Mouse (Mus musculus): ENCODE measurements at regions not wholly inside any gene's neighbourhood (a gene's known extent, or its start where the extent isn't known, plus 50 kb on each side); places are given as distances from the start of the nearest gene placed in this dataset.

DNA sequence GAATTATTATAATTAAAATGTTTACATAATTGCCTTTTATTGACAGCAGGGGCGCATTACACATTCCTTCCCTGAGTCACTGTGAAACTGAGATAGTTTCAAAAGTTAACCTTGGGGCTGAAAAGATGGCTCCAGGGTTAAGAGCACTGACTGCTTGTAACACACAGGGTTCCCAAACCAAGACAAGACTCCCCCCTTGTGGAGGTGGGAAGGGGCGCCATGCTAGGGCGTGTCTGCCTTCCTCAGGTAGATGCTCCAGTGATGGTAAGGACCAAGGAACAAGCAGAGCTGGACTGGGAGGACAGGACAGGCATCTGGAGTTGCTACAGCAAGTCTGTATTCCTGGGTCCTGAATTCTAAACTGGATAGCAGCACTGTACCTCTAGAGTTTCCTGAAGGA lies 351.9 kb downstream of the Tbc1d22a start:
- DNase-seq (ENCODE audit: low spot score): no peak

- no peak for DNase-seq (ENCODE audit: low spot score)
Measured at GRCm38 (mm10) chr15:86574311-86574710, 360.1 kb downstream of the Tbc1d22a start.

DNA sequence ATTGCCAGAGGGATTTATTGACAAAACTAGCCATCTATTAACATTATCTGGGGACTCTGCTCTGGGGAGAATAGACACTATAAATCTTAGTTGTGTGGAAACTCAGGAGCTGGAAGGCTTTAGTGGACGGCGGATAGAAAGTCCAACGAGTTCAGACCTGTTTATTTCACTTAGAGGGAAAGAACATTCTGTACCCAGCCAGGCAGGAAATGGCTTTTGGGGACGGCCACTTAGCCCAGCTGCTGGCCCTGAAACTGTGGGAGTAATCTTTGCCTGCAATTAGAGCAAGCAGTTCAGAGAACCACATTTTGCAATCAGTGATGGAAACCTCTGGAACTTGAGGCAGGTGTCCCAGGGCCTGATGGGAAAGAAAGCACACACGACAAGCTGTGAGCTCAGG lies 362.4 kb downstream of the Tbc1d22a start:
- DNase-seq (ENCODE audit: low spot score): no peak

DNA sequence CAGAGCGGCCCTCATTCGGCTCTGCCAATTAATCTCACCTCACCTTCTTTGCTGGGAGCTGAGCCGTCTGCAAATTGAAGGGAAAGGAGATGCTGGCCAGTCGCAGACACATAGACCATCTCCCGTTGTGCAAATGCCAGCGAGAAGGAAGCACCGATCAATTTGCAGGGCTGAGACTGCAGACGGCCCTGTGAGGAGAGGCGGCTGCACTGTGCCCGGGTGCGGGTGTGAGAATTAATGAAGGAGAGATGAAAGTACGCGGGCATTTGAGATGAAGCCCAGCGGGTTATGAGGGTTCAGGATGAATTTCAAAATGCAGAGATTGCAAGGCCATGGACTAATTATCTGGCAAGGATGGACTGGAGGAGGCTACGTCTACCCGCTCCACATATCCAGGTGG lies 364.4 kb downstream of the Tbc1d22a start:
- DNase-seq (ENCODE audit: low spot score): no peak

GRCm38 (mm10) chr15:86582240-86583090 lies 368.2 kb downstream of the Tbc1d22a start:
- no peak for DNase-seq (ENCODE audit: low spot score)

GRCm38 (mm10) chr15:86585716-86586115 lies 371.5 kb downstream of the Tbc1d22a start:
- no peak for DNase-seq (ENCODE audit: low spot score)

DNA sequence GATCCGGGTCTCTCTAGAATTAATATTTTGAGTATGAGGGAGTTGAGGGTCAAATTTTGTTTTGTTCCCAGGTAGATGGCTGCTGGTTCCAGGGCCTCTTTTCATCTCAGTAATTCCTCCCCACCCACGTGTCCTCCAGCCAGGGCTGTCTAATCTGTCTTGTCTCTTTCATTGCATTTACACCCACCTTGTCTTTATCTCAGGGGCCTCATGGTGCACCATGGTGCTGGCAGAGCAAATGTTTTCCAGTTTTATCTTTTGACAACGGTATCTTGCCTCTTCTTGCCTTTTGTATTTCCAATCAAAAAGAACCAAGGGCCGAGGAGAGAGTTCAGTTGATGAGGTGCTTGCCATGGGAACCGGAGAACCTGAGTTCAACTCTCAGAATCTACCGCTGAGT lies 372.9 kb downstream of the Tbc1d22a start:
- DNase-seq (ENCODE audit: low spot score): no peak

DNA sequence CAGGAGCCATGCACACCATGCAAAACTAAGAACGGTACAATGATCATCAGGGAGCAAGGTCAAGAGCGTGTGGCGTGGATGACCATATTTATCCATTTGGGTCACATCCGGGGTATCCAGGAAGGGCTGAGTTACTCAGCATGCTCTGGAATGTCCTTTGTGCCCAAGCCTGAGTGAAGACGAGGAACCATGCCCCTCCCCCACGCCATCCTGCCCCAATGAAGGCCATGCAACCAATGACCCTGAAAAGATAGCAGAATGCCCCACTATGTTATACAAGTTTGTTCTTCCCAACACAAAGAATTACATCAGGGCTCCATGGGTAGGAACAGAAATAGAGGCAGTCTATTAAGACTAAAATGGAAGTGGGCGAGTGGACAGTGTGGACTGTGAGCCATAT lies 375.8 kb downstream of the Tbc1d22a start:
- DNase-seq (ENCODE audit: low spot score): no peak

DNA sequence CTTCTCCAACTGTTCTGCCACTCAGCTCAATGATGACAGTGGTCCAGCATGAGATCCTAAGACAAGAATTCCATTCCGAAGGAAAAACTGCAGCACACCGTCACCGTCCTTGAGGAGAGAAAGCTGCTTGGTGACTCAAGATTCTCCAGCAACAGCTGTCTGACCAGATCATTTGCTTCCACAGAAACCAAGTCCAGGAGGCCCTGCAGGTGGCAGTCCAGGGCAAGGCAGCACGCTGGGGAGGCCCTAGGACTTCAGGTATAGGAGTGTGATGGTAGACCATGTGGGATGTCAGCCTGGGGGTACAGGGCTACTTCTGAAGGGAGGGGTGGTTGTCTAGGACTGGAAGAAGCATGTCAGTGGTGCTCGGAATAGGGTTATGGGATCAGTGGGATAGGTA lies 376.6 kb downstream of the Tbc1d22a start:
- DNase-seq (ENCODE audit: low spot score): no peak

GRCm38 (mm10) chr15:86593404-86593803 lies 379.1 kb downstream of the Tbc1d22a start:
- no peak for DNase-seq (ENCODE audit: low spot score)

DNA sequence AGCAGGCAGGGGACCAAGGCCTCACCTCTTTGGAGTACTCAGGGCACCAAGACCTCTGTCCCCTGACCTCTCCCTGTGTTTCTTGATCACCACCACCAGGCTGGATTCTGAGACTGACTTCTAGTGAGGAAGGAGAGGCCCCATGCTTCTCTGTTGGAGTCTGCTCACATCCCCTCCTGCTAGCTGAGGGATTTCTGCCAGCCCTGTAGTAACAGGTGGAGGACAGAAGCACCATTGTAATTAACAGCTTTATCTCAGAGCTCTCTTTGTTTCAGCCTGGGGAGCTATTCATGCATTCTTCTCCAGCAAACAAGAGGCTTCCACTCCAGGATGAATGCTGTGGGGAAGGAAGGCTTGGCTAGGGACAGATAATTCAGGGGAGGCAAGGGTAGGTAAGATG lies 392.2 kb downstream of the Tbc1d22a start:
- DNase-seq (ENCODE audit: low spot score): no peak

DNA sequence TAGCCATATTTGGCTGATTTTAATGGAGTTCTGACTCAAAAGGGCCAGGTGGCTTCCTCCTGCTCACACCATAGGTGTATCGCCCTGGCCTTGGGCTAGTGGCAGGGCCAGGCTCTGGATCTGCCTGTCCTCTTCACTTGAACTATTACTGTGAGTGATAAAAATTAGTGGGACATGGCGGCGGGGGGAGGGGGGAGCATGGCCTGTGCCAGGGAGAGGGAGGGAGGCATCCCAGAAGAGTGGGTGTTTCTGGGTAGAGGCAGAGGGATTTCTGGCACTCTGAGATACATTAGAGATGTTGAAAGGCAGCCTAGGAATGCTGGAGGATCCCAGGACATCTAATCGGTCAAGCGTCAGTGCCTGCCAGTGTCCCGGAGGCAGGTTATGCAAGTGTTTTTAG lies 395.4 kb downstream of the Tbc1d22a start:
- DNase-seq (ENCODE audit: low spot score): no peak

DNA sequence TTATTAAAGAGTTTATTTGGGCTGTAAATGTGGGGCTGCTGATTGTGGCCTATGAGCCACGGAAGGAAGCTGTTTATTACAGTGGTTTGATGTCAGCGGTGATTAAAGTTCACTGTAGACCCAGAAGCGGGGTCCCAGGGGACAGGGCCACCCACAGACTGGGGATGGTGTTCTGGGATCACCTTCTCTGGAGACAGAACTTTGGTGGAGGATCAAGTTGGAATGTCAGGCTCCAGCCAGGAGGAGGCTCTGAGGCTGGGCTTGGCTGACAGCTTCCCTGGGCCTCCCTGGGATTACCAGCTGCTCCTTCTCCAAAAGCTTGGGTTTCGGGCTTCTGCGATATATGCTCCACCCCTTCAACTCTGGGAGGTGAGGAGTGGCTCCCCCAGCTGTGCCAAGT lies 417.1 kb downstream of the Tbc1d22a start:
- no peak for DNase-seq (ENCODE audit: low spot score)

GRCm38 (mm10) chr15:86645244-86645643 lies 431.0 kb downstream of the Tbc1d22a start:
- DNase-seq (ENCODE audit: low spot score): no peak

DNA sequence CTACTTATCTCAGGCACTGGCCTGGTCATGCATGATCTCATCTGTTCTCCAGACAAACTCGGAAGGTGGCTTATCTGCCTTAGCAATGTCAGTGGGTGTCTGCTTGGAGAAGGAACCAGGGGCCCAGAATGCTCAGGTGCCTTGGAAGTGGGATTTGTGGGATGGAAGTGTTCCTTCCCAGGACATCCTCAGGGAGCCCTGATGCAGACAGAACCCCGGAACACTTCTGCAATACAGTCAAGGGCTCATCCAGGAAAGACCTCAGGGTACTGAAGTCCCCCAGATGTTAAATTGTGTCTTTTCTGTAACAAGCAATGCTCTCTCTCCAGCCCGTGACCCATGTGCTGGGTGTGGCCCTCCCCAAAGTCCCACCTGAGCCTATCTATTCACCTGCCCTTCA lies 433.9 kb downstream of the Tbc1d22a start:
- no peak for DNase-seq (ENCODE audit: low spot score)

DNA sequence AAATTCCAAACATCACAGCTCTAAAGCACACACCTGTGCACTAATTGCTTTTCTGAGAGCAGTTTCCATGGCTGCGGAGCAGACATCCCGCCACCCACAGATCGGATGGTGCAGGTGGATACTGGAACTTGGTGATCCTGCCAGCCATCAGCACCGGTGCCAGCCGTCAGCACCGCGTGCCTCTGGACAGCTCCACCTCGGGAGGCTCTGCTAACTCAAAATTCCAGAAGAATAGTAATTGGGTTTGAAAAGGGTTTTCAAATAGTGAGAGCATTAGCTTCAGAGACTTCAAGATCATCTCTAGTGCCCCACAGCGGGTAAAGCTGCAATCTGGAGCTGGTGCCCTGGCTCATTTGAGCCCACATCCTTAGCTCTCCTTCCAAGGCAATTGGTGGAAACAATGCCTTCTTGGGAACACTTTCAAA lies 458.8 kb downstream of the Tbc1d22a start:
- DNase-seq (ENCODE audit: low spot score): no peak

DNA sequence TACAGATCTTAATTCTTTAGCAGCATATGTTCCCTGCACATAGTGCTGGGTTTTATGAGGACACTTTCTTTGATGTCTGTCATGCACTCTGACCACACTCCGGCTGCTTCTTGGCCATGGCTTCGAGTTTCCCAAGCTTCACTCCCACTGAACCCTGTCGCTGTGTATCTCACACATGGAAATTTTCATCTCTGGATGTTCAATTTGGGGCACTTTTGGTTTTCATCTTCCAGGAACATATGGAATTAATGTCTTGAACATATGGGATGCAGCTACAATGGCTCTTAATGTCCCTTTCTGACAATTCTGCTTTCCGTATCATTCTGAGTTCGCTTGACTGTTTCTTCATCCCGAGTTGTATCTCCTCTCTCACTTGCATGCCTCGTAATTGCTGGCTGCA lies 462.8 kb downstream of the Tbc1d22a start:
- no peak for DNase-seq (ENCODE audit: low spot score)

DNA sequence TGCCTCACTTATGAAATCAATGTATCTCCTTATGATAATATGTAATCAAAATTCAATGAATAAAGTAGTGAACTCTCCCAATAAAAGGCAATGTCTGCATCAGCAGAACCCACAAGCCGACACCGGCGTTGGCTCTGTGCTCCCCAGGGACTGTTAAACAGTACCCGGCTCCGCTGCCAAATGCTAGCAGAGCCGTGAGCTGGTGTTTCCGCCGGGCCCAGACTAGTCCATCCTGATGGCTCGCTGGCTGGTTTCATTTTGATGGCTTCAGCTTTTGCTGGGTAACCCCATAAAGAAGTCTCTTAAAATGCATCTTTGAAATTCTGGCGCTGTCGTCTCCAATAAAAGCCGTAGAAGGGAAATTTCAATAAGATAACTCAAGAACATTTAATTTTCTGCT lies 468.8 kb downstream of the Tbc1d22a start:
- DNase-seq (ENCODE audit: low spot score): no peak

GRCm38 (mm10) chr15:86689694-86690093 lies 475.4 kb downstream of the Tbc1d22a start:
- DNase-seq (ENCODE audit: low spot score): no peak

GRCm38 (mm10) chr15:86696806-86697205 lies 482.5 kb downstream of the Tbc1d22a start:
- DNase-seq (ENCODE audit: low spot score): no peak

- DNase-seq (ENCODE audit: low spot score): no peak
Measured at GRCm38 (mm10) chr15:86710429-86710828, 496.2 kb downstream of the Tbc1d22a start.

DNA sequence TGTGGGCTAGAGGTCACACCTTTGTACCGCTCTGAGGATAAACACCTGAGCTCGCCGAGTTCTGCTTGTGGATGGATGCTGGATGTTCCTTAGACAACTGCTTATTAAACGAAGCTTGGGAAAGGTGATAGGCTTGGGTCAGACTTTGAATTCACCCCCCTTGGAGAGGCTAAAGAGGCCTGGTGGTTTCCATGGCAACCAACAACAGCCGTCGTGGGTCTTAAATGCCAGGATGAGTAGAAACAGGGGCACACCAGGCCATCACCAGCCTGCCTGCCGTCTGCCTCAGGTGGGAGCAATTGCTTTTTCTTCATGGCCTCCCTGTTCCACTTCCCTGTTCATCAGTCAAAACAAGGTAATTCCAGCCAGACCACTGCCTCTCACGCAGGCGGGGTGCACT lies 504.1 kb downstream of the Tbc1d22a start:
- no peak for DNase-seq (ENCODE audit: low spot score)

GRCm38 (mm10) chr15:86719088-86719487 lies 504.8 kb downstream of the Tbc1d22a start:
- DNase-seq (ENCODE audit: low spot score): no peak

- DNase-seq (ENCODE audit: low spot score): no peak
Measured at GRCm38 (mm10) chr15:86721131-86721530, 506.9 kb downstream of the Tbc1d22a start.

All from ovary, postnatal 36 days (tissue).